Mouse (Mus musculus): ENCODE results near the gene Ifi27l2a. TPM values are rescaled to one million over a fixed set of nuclear protein-coding genes. Genes with fewer than 3 reads are reported as not detected.

Ifi27l2a gene
- polyA plus RNA-seq, 1 experiment from 2014 or later, result 12.8 TPM

DNA sequence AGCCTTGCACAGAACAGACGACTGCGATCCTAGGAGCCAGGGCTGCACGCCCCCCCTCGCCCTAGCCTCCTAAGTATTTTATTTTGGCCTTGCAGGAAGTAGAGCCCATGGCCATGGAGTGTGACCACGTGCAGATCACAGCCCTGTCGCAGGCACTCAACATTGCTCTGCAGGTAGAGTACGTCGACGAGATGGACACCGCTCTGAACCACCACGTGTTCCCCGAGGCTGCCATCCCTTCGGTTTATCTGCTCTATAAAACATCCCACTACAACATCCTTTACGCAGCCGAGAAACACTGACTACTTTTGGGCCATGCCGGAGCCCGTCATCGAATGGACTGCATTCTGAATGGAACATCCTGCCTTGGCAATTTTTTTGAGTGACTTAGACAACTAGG, 39.3 kb downstream of the Ifi27l2a start:
- no peak overlapping the region for H3K9ac ChIP-seq (replicated peaks; ENCODE audit: low read length)
- H3K4me1 ChIP-seq (ENCODE audit: control insufficient read depth, insufficient read depth, low read length), result no peaks in the 10 kb centered on the region
- no peak overlapping the region for H3K4me3 ChIP-seq (replicated peaks; ENCODE audit: low read depth, low read length)
- H3K9me3 ChIP-seq (ENCODE audit: control insufficient read depth, low read length), result no peaks in the 10 kb centered on the region
- no peak for DNase-seq
- no peak for ATAC-seq (ENCODE audit: low FRiP score, low TSS enrichment)
- H3K4me2 ChIP-seq (ENCODE audit: low read length), result no peak overlapping the region
- no peak overlapping the region for H3K27ac ChIP-seq (replicated peaks; ENCODE audit: low read depth, low read length)
- H3K27me3 ChIP-seq (ENCODE audit: control insufficient read depth, insufficient read depth, low read length), result no peaks in the 10 kb centered on the region
- peaks cover 69% of the 10 kb centered on the region for H3K36me3 ChIP-seq (ENCODE audit: control insufficient read depth, insufficient read depth, low read length)
- 88% methylated on average over 18 of the region's 18 CpGs for WGBS

DNA sequence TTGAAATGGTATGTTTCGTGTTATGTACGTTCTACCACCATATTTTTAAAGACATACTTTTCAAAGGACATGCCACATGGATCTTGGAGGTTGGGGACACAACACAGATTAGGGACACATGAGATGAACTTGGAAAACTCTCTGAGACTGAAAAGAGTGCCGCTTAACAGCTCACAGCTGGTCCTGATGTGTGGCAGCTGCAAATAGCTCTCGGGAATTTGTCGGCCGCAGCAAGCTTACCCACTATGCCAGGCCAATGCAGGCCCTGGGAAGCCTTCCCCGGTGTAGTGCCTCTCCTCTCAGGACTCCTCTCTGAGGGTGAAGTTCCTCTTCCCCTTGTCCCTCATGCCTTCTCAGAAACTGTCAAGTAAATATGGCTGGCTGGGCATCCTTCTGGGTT, 46.7 kb downstream of the Ifi27l2a start:
- ATAC-seq (ENCODE audit: low FRiP score, low TSS enrichment) (no peak), DNase-seq (no peak)
- H3K27me3 ChIP-seq (ENCODE audit: control insufficient read depth, insufficient read depth, low read length), result no peaks in the 10 kb centered on the region
- no peak overlapping the region for H3K27ac ChIP-seq (replicated peaks; ENCODE audit: low read depth, low read length)
- no peak overlapping the region for H3K4me2 ChIP-seq (ENCODE audit: low read length)
- no peaks in the 10 kb centered on the region for H3K9me3 ChIP-seq (ENCODE audit: control insufficient read depth, low read length)
- no peak overlapping the region for H3K9ac ChIP-seq (replicated peaks; ENCODE audit: low read length)
- WGBS, result 84% methylated on average over 7 of the region's 7 CpGs
- H3K36me3 ChIP-seq (ENCODE audit: control insufficient read depth, insufficient read depth, low read length), result peaks cover 5% of the 10 kb centered on the region; the same call in 1 of the 2 replicates
- no peaks in the 10 kb centered on the region for H3K4me1 ChIP-seq (ENCODE audit: control insufficient read depth, insufficient read depth, low read length)
- H3K4me3 ChIP-seq (replicated peaks; ENCODE audit: low read depth, low read length), result no peak overlapping the region

DNA sequence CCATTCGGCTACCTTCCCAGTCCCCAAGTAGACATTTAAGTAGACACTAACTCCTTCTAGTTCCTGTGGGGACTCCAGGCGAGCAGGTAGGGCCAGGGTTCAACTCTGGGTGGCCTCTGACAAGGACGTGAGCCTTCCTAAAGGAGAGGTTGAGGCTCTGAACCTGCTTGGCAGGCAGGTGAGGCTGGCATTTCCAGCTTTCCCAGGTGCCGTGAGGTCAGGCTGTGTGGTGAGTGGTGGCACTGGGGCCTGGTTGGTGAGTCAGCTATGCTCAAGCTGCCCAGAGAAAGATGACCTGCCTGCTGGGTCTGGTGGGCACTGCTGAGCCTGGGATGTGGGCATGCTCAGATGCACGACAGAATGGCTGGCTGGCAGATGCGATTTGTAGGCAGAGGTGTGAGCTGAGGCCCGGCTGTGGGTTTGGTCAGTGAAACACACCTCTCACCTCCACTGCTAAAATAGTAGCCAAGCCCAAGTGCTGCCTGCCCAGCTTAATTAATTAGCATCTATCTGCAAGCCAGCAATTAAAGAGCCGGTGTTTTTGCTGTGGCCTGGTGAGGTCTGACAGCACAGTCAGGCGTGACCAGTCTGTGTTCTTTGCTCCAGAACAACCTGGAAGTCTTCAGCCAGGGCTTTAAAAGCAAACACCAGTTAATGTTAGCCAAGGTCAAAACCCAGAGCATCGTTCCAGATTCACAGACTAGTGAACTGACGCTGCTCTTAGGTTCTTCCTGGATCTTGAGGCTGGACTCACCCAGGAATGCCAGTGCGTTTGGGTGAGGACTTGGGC, 47.8 kb downstream of the Ifi27l2a start:
- Histone ChIP-seq H3K9ac (replicated peaks; ENCODE audit: low read length) (no peak overlapping the region), H3K4me3 (replicated peaks; ENCODE audit: low read depth, low read length) (no peak overlapping the region), H3K36me3 (ENCODE audit: control insufficient read depth, insufficient read depth, low read length) (peaks cover under 1% of the 10 kb centered on the region; the same call in 1 of the 2 replicates), H3K4me2 (ENCODE audit: low read length) (no peak overlapping the region), H3K4me1 (ENCODE audit: control insufficient read depth, insufficient read depth, low read length) (no peaks in the 10 kb centered on the region), H3K27ac (replicated peaks; ENCODE audit: low read depth, low read length) (no peak overlapping the region), H3K27me3 (ENCODE audit: control insufficient read depth, insufficient read depth, low read length) (no peaks in the 10 kb centered on the region), H3K9me3 (ENCODE audit: control insufficient read depth, low read length) (no peaks in the 10 kb centered on the region)
- ATAC-seq (ENCODE audit: low FRiP score, low TSS enrichment) (no peak), DNase-seq (no peak)
- 83% methylated on average over 12 of the region's 12 CpGs for WGBS

DNA sequence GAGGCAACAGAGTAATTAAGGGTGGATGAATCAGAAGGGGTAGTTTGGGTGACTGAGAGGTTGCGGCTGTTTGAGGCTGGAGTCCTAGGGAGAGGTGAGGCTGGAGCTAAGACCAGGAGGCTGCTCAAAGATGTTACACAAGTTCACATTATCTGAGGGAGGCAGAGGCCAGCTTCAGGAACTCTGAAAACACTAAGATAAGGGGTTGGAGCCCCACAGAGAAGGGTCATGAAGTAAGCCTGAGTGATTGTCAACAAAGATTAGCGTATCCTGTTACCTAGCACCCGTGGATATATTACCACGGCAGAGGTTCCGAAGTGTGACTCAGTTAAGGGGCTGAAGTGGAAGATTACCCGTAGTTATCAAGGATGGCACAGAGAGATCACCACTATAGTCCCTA, 50.0 kb downstream of the Ifi27l2a start:
- DNase-seq (no peak), ATAC-seq (ENCODE audit: low FRiP score, low TSS enrichment) (no peak)
- Histone ChIP-seq H3K4me1 (ENCODE audit: control insufficient read depth, insufficient read depth, low read length) (peaks cover 6% of the 10 kb centered on the region), H3K4me2 (ENCODE audit: low read length) (no peak overlapping the region), H3K36me3 (ENCODE audit: control insufficient read depth, insufficient read depth, low read length) (no peaks in the 10 kb centered on the region; the same call in 1 of the 2 replicates), H3K9me3 (ENCODE audit: control insufficient read depth, low read length) (no peaks in the 10 kb centered on the region), H3K27ac (replicated peaks; ENCODE audit: low read depth, low read length) (no peak overlapping the region), H3K9ac (replicated peaks; ENCODE audit: low read length) (no peak overlapping the region), H3K27me3 (ENCODE audit: control insufficient read depth, insufficient read depth, low read length) (no peaks in the 10 kb centered on the region), H3K4me3 (replicated peaks; ENCODE audit: low read depth, low read length) (no peak overlapping the region)
- 33% methylated on average over 6 of the region's 6 CpGs for WGBS

Other genes with a start within 250 kb of the Ifi27l2a start
- gene Prima1, start 201.5 kb downstream of the Ifi27l2a start, polyA plus RNA-seq (2014; fragmentation: Nextera tagmentation; extraction: Ambion mirVana), result 1.1 and 1.2 TPM in 2 replicates
- 8.9 and 15.9 TPM in 2 replicates for gene Fam181a, start 132.7 kb downstream of the Ifi27l2a start, polyA plus RNA-seq (2014; fragmentation: Nextera tagmentation; extraction: Ambion mirVana)
- 0.39 and 0.46 TPM in 2 replicates for gene Asb2, start 87.7 kb downstream of the Ifi27l2a start, polyA plus RNA-seq (2014; fragmentation: Nextera tagmentation; extraction: Ambion mirVana)
- gene Otub2, start 55.0 kb downstream of the Ifi27l2a start, polyA plus RNA-seq (2014; fragmentation: Nextera tagmentation; extraction: Ambion mirVana), result 22.9 and 26.3 TPM in 2 replicates
- 1.6 and 2.2 TPM in 2 replicates for gene 9330161L09Rik, start 35.9 kb downstream of the Ifi27l2a start, polyA plus RNA-seq (2014; fragmentation: Nextera tagmentation; extraction: Ambion mirVana)
- 112 and 140 TPM in 2 replicates for gene Ddx24, start 17.9 kb downstream of the Ifi27l2a start, polyA plus RNA-seq (2014; fragmentation: Nextera tagmentation; extraction: Ambion mirVana)
- 5.8 and 9.4 TPM in 2 replicates for gene Ifi27, start 9.5 kb downstream of the Ifi27l2a start, polyA plus RNA-seq (2014; fragmentation: Nextera tagmentation; extraction: Ambion mirVana)
- gene Ifi27l2b, start 13.5 kb upstream of the Ifi27l2a start, polyA plus RNA-seq (2014; fragmentation: Nextera tagmentation; extraction: Ambion mirVana), result not detected in 2 replicates
- gene Ppp4r4, start 88.6 kb upstream of the Ifi27l2a start, polyA plus RNA-seq (2014; fragmentation: Nextera tagmentation; extraction: Ambion mirVana), result 3.3 and 3.9 TPM in 2 replicates
- 0.09 TPM in 1 of 2 replicates, not detected in the other for gene Serpina10, start 187.8 kb upstream of the Ifi27l2a start, polyA plus RNA-seq (2014; fragmentation: Nextera tagmentation; extraction: Ambion mirVana)
- gene Serpina6, start 213.5 kb upstream of the Ifi27l2a start, polyA plus RNA-seq (2014; fragmentation: Nextera tagmentation; extraction: Ambion mirVana), result not detected in 2 replicates
- not detected in 2 replicates for gene Serpina16, start 232.5 kb upstream of the Ifi27l2a start, polyA plus RNA-seq (2014; fragmentation: Nextera tagmentation; extraction: Ambion mirVana)